Mouse (Mus musculus) midbrain, embryonic 12.5 days (tissue): Measurements from ENCODE around the gene Gjb5. TPM values are rescaled to one million over a fixed set of nuclear protein-coding genes. Genes with fewer than 3 reads are reported as not detected.

Experiments
- ATAC-seq: fragments of 200-750 bp; cut with Nextera tagmentation; 2 replicates; pipeline ENCODE4 v1.8.0; 2017; ENCODE audit warnings: low read depth, moderate TSS enrichment, moderate library complexity; ENCODE audit not compliant: low FRiP score
- H3K27ac ChIP-seq: fragments of 300-500 bp; sonication (generic); replicated peaks from 2 replicates; pipeline ENCODE4 v1.5.1; 2016; ENCODE audit warnings: mild to moderate bottlenecking
- H3K27me3 ChIP-seq: fragments of 300-500 bp; sonication (generic); 2 replicates; pipeline ENCODE4 v1.6.1; 2016; ENCODE audit warnings: mild to moderate bottlenecking
- H3K36me3 ChIP-seq: fragments of 300-500 bp; sonication (generic); 2 replicates; pipeline ENCODE4 v1.6.1; 2016
- H3K4me1 ChIP-seq: fragments of 300-500 bp; sonication (generic); 2 replicates; pipeline ENCODE4 v1.6.1; 2016
- H3K4me2 ChIP-seq: fragments of 300-500 bp; sonication (generic); replicated peaks from 2 replicates; pipeline ENCODE4 v1.6.1; 2016; ENCODE audit warnings: mild to moderate bottlenecking, moderate library complexity
- H3K4me3 ChIP-seq: fragments of 300-500 bp; sonication (generic); 2 replicates; pipeline ENCODE4 v1.5.1; 2016; ENCODE audit warnings: mild to moderate bottlenecking
- H3K9ac ChIP-seq: fragments of 300-500 bp; sonication (generic); replicated peaks from 2 replicates; pipeline ENCODE4 v1.6.1; 2016; ENCODE audit warnings: mild to moderate bottlenecking, moderate library complexity
- H3K9me3 ChIP-seq: fragments of 300-500 bp; sonication (generic); 2 replicates; pipeline ENCODE4 v1.6.1; 2016; ENCODE audit warnings: mild to moderate bottlenecking
- WGBS: fragments of 180-500 bp; shearing (Covaris S2); methylation state at CpG from one replicate; pipeline ENCODE4 v1.1.7; 2016; 5-methylcytosine and 5-hydroxymethylcytosine counted together
- polyA plus RNA-seq: library from polyadenylated mRNA; unstranded; fragments of >200 nt; fragmentation: Nextera tagmentation; extraction: Ambion mirVana; gene quantifications from 2 replicates; pipeline ENCODE4 v1.2.1, GENCODE M21; 2016

Gene Gjb5
- polyA plus RNA-seq, 1 experiment from 2014 or later, result 0.17 TPM

DNA sequence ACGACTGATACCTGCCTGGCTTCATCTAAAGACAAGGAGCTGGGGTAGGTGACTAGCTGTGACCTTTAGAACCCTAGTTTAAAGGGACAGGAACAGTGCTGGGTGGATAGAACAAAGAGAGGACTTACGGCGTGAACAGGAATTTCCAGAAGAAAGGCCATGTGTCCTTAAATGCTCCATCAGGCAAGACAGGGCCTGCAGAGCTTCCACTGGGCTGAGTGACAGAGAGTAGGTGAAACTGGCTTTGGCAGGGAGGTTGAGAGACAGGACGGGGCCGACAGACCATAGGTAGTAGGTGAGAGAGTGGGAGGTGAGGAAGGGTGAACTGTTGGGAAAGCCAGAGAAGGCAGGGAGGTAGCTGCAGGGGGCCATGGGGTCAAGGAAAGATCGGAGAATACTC, 16.6 kb downstream of the Gjb5 start:
- no peak overlapping the region for H3K27ac ChIP-seq
- no peak overlapping the region for H3K4me2 ChIP-seq
- H3K9me3 ChIP-seq, result no peaks in the 10 kb centered on the region
- WGBS, result 68% methylated on average over 6 of the region's 6 CpGs
- no peaks in the 10 kb centered on the region for H3K4me1 ChIP-seq
- no peak overlapping the region for H3K4me3 ChIP-seq
- no peaks in the 10 kb centered on the region for H3K36me3 ChIP-seq
- no peaks in the 10 kb centered on the region for H3K27me3 ChIP-seq
- ATAC-seq, result no peak
- H3K9ac ChIP-seq, result no peak overlapping the region

- Histone ChIP-seq H3K9ac (no peak overlapping the region), H3K4me3 (no peak overlapping the region), H3K36me3 (no peaks in the 10 kb centered on the region), H3K27me3 (peaks cover 3% of the 10 kb centered on the region), H3K27ac (no peak overlapping the region), H3K4me1 (no peaks in the 10 kb centered on the region), H3K9me3 (no peaks in the 10 kb centered on the region), H3K4me2 (no peak overlapping the region)
- WGBS, result 91% methylated on average over 5 of the region's 5 CpGs
- no peak for ATAC-seq
Measured at GRCm38 (mm10) chr4:127337668-127338067, 20.3 kb downstream of the Gjb5 start.

DNA sequence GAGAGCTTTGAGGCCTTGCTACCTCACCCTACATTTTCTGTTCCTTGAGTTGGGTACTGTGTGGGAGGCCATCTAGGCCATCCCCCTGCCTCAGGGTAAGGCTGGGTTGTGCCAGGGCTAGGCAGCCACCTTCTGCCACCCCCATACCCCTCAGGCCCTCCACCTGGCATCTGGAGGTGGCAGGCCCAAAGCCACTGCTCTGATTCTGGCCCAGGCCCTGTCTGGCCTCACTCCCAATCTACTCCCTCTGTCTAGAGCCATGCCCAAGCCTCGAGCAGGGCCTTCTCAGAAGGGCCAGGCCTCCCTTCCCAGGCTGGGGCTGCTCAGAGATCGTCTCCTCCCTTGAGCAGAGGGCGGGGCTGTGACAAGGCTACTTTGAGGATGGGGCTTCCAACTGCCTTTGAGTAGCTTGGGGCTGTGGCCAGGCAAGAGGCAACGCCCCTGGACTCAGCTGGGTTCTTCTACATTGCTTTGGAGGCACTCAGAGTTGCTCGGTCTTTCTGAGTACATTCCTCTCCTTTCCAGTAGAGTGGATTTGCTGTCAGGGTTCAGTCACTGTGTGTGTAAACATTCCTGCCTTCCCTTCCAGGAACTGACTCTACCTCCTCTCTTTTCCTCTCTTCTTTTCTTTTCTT, 23.0 kb downstream of the Gjb5 start:
- Histone ChIP-seq H3K27me3 (peaks cover 29% of the 10 kb centered on the region), H3K4me3 (no peak overlapping the region), H3K9ac (no peak overlapping the region), H3K36me3 (no peaks in the 10 kb centered on the region), H3K4me1 (peaks cover 15% of the 10 kb centered on the region), H3K27ac (no peak overlapping the region), H3K9me3 (no peaks in the 10 kb centered on the region), H3K4me2 (no peak overlapping the region)
- WGBS, result 47% methylated on average over 5 of the region's 5 CpGs
- ATAC-seq, result no peak

DNA sequence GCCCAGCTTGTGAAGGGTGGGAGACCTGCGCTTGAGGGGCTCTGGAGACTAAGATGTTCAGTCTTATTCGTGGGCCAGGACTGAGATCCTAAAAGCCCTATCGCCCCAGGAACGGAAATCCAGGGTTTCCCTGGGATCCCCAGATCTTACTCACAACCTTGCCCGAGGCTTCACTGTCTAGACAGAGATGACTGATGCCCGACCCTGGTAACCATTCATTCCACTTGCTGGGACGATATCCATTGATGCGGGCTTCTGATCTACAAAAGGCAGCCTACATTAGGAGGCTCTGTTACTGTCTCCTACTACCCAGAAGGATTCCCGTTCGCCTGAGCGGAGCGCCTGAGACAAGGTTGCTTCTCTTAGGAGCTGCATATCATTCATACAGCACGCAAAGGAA, 26.8 kb downstream of the Gjb5 start:
- Histone ChIP-seq H3K36me3 (no peaks in the 10 kb centered on the region), H3K4me3 (no peak overlapping the region), H3K4me2 (no peak overlapping the region), H3K9me3 (no peaks in the 10 kb centered on the region), H3K27ac (no peak overlapping the region), H3K4me1 (peaks cover 24% of the 10 kb centered on the region), H3K9ac (no peak overlapping the region), H3K27me3 (peaks cover 63% of the 10 kb centered on the region)
- ATAC-seq, result no peak
- 24% methylated on average over 13 of the region's 13 CpGs for WGBS

DNA sequence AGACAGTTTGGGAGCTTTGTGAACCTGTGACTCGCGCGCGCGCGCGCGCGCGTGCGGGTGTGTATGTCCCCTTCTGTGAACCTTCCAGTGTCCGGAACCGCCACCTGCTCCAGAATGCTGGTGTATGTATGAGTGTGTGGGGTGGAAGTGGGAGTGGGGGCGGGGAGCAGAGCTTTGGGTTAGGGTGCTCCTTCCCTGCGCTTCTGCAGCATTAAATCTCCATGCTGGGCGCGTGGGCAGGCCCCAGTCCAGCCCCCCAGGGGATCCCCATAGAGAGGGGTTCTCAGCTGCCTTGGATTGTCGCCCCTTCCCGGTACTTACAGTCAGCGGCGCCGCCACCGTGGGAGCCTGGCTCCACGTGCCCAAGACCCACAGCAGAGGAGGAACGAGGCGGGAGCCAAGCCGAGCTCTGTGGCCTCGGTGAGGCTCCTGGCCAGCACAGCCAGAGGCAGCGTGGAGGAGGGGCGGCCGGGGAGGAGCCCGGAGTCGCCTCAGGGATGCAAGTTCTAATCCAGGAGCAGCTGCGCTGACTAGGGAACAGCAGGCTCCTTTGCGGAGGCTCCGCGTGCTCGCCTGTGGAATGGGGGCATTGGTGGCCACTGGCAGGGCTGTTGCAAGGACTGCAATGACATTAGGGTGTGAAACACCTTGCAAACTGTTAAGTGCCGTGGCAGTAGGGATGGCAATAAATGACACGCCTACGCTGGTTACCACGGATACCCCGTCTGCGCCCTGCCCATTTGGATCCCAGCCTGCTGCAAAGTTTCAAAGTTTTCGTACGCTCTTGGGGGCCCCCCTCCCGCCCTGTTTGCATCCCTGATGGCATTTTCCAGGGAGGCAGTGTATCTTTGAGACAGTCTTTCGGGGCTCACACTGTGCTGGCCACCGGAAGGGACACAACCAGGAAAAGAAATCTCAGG, 27.5 kb downstream of the Gjb5 start, which contains the start of gene Gjb3:
Gene Gjb3, minus strand, starts transcription at position 664 of the 920 bp plus-strand sequence.
- H3K4me1 ChIP-seq, result peaks cover 24% of the 10 kb centered on the region
- 3% methylated on average over 49 of the region's 49 CpGs for WGBS

GRCm38 (mm10) chr4:127329751-127330150, 28.2 kb downstream of the Gjb5 start:
- H3K9ac ChIP-seq, result no peak overlapping the region
- H3K4me3 ChIP-seq, result peak overlapping the region; percentile 16
- H3K27ac ChIP-seq, result no peak overlapping the region
- no peaks in the 10 kb centered on the region for H3K36me3 ChIP-seq
- H3K4me2 ChIP-seq, result peak overlapping the region; percentile 37
- WGBS, result 2% methylated on average over 13 of the region's 13 CpGs
- peaks cover 76% of the 10 kb centered on the region for H3K27me3 ChIP-seq
- no peak for ATAC-seq
- H3K4me1 ChIP-seq, result peaks cover 24% of the 10 kb centered on the region
- no peaks in the 10 kb centered on the region for H3K9me3 ChIP-seq

More for the DNA sequence above, 27.5 kb downstream of the Gjb5 start, which contains the start of gene Gjb3:
- peak within 1 kb of the TSS; percentile 16 for H3K4me3 ChIP-seq
- 0 out of 2 replicates have a peak, but pooled peaks have one; percentile 47 for ATAC-seq
- H3K9me3 ChIP-seq, result no peaks in the 10 kb centered on the region
- H3K27ac ChIP-seq, result no peak within 1 kb of the TSS
- peak within 1 kb of the TSS; percentile 37 for H3K4me2 ChIP-seq
- peaks cover 71% of the 10 kb centered on the region for H3K27me3 ChIP-seq
- no peaks in the 10 kb centered on the region for H3K36me3 ChIP-seq
- H3K9ac ChIP-seq, result peak within 1 kb of the TSS; percentile 5; the same call in 1 of the 2 replicates

DNA sequence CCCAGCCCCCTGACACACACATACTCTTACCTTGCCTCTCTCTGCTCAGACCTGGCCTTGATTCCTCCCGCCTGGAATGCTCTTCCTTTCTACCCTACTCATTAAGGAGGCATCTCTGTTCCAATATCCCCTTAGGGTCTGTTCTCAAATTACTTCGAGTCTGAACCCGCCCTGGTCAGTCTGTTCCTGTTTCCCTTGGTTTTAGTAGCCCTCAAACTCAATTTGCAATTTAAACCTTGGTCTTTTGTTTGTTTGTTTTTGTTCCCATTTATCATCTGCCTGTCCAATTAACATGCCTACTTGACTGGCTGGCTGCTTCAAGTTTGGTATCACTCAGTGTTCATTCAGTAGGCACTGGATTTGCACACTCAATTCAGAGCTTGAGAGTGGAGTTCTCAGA, 28.9 kb downstream of the Gjb5 start:
- H3K4me1 ChIP-seq, result peaks cover 24% of the 10 kb centered on the region
- H3K9me3 ChIP-seq, result no peaks in the 10 kb centered on the region
- ATAC-seq, result no peak
- no peak overlapping the region for H3K4me2 ChIP-seq
- peaks cover 78% of the 10 kb centered on the region for H3K27me3 ChIP-seq
- H3K4me3 ChIP-seq, result no peak overlapping the region
- H3K36me3 ChIP-seq, result no peaks in the 10 kb centered on the region
- no peak overlapping the region for H3K9ac ChIP-seq
- H3K27ac ChIP-seq, result no peak overlapping the region
- WGBS, result 9% methylated on average over 3 of the region's 3 CpGs

DNA sequence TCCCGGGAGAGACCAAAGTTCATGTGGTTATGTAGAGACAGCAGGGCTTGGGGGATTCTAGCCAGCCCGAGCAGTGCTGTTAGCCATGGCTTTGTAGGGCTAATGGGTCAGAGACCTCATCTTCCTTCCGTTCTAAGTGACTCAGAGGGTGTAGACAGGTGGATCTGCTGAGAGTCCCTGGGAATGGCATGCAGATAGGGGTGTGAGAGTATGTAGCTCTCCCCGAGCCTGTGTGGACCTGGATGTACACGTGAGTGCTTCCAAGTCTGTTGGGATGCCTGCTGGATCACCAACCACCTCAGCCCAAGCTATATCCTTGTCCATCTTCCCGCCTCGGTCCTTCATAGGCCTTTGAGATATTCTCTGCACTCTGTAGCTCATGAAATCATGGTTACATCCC, 29.6 kb downstream of the Gjb5 start:
- peaks cover 24% of the 10 kb centered on the region for H3K4me1 ChIP-seq
- no peaks in the 10 kb centered on the region for H3K36me3 ChIP-seq
- H3K4me2 ChIP-seq, result no peak overlapping the region
- 72% methylated on average over 7 of the region's 7 CpGs for WGBS
- peaks cover 82% of the 10 kb centered on the region for H3K27me3 ChIP-seq
- no peak overlapping the region for H3K27ac ChIP-seq
- no peak overlapping the region for H3K9ac ChIP-seq
- no peak overlapping the region for H3K4me3 ChIP-seq
- no peaks in the 10 kb centered on the region for H3K9me3 ChIP-seq
- ATAC-seq, result no peak

DNA sequence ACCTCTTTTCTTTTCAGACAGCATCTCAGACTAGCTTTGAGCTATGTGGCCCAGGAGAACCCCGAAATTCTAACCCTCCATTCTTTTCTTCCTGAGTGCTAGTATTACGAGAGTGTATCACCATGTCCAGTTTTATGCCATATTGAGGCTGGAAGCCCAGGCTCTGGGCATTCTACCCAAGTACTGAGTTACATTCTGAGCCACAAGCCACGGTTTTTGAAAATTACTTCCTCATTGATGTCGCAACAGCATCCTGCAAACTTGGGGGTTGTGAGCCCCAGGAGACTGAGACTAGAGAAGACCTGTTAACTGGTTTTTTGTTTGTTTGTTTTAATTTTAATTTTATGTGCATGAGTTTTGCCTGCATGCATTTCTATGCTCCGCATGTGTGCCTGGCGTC, 30.2 kb downstream of the Gjb5 start:
- no peak overlapping the region for H3K27ac ChIP-seq
- no peak overlapping the region for H3K4me2 ChIP-seq
- peaks cover 24% of the 10 kb centered on the region for H3K4me1 ChIP-seq
- H3K9ac ChIP-seq, result no peak overlapping the region
- H3K27me3 ChIP-seq, result peaks cover 80% of the 10 kb centered on the region
- no peaks in the 10 kb centered on the region for H3K9me3 ChIP-seq
- no peak for ATAC-seq
- 83% methylated on average over 6 of the region's 6 CpGs for WGBS
- no peaks in the 10 kb centered on the region for H3K36me3 ChIP-seq
- H3K4me3 ChIP-seq, result no peak overlapping the region

DNA sequence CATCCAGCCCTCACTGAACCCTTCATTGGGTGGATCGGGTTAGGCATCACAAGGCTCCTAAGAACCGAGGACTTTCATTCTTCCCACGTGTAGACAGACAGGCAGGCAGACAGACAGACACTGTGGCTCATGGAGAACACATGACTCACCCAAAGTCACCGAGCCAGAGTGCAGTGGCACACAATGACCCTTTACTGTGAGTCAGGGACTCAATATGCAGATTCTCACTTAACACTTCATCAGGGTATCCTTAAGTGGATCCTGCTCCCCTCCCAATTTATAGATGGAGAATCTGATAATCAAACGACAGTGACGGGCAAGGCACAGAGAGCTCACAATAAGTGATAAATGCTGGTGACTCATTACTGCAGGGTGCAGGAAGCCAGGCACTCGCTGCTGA, 30.7 kb downstream of the Gjb5 start:
- Histone ChIP-seq H3K36me3 (no peaks in the 10 kb centered on the region), H3K4me3 (no peak overlapping the region), H3K27ac (no peak overlapping the region), H3K9ac (no peak overlapping the region), H3K4me1 (peaks cover 24% of the 10 kb centered on the region), H3K27me3 (peaks cover 75% of the 10 kb centered on the region), H3K4me2 (no peak overlapping the region), H3K9me3 (no peaks in the 10 kb centered on the region)
- WGBS, result 76% methylated on average over 7 of the region's 7 CpGs
- no peak for ATAC-seq

GRCm38 (mm10) chr4:127325276-127325675, 32.7 kb downstream of the Gjb5 start:
- peaks cover 13% of the 10 kb centered on the region for H3K4me1 ChIP-seq
- H3K9ac ChIP-seq, result no peak overlapping the region
- peaks cover 56% of the 10 kb centered on the region for H3K27me3 ChIP-seq
- H3K27ac ChIP-seq, result no peak overlapping the region
- ATAC-seq, result no peak
- H3K4me3 ChIP-seq, result no peak overlapping the region
- H3K36me3 ChIP-seq, result no peaks in the 10 kb centered on the region
- WGBS, result 86% methylated on average over 5 of the region's 5 CpGs
- no peak overlapping the region for H3K4me2 ChIP-seq
- no peaks in the 10 kb centered on the region for H3K9me3 ChIP-seq

DNA sequence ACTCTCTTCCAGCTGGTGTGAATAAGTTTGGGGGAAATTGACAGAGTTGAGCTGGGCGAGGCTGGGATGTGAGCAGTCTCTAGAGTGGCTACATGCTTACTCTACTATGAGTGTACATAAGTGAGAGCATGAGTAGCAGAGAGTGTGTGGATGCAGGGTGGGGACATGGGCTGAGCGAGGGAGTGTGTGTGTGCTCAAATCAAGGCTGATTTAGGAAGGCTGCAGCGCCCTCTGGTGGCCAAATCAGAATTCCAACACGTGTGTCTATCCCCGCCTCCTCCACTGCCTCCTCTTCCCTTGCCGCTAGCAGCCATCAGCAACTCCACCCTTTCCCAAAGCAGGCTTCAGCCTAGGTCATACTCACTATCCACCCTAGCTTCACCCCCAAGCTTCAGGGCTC, 33.2 kb downstream of the Gjb5 start:
- H3K27me3 ChIP-seq, result peaks cover 50% of the 10 kb centered on the region
- H3K4me3 ChIP-seq, result no peak overlapping the region
- no peak overlapping the region for H3K27ac ChIP-seq
- H3K4me1 ChIP-seq, result peaks cover 7% of the 10 kb centered on the region
- no peaks in the 10 kb centered on the region for H3K9me3 ChIP-seq
- 5% methylated on average over 6 of the region's 6 CpGs for WGBS
- H3K36me3 ChIP-seq, result no peaks in the 10 kb centered on the region
- H3K9ac ChIP-seq, result no peak overlapping the region
- ATAC-seq, result peak; percentile 75; the same call in 1 of the 2 replicates
- no peak overlapping the region for H3K4me2 ChIP-seq
